Mouse (Mus musculus) midbrain, embryonic 13.5 days (tissue): Measurements from ENCODE around the gene Nfe2. TPM values are rescaled to one million over a fixed set of nuclear protein-coding genes. Genes with fewer than 3 reads are reported as not detected.
"Not testable (repeated sequence)": the region's sequence is repeated elsewhere in the genome, so short reads cannot be mapped to it uniquely, and the experiment has no call there.

Experiments
- ATAC-seq: fragments of 200-750 bp; cut with Nextera tagmentation; 2 replicates; pipeline ENCODE4 v1.8.0; 2017; ENCODE audit warnings: mild to moderate bottlenecking, moderate TSS enrichment, moderate library complexity
- H3K27ac ChIP-seq: fragments of 300-500 bp; sonication (generic); 2 replicates; pipeline ENCODE4 v1.5.1; 2015; ENCODE audit warnings: inconsistent platforms, mild to moderate bottlenecking, moderate library complexity
- H3K27me3 ChIP-seq: fragments of 300-500 bp; sonication (generic); 2 replicates; pipeline ENCODE4 v1.6.1; 2015; ENCODE audit warnings: mild to moderate bottlenecking, inconsistent platforms
- H3K36me3 ChIP-seq: fragments of 300-500 bp; sonication (generic); 2 replicates; pipeline ENCODE4 v1.6.1; 2015; ENCODE audit warnings: mild to moderate bottlenecking, inconsistent platforms
- H3K4me1 ChIP-seq: fragments of 300-500 bp; sonication (generic); replicated peaks from 2 replicates; pipeline ENCODE4 v1.6.1; 2015; ENCODE audit warnings: inconsistent platforms
- H3K4me2 ChIP-seq: fragments of 300-500 bp; sonication (generic); replicated peaks from 2 replicates; pipeline ENCODE4 v1.6.1; 2015; ENCODE audit warnings: moderate library complexity, mild to moderate bottlenecking, inconsistent platforms
- H3K4me3 ChIP-seq: fragments of 300-500 bp; sonication (generic); replicated peaks from 2 replicates; pipeline ENCODE4 v1.5.1; 2015; ENCODE audit warnings: mild to moderate bottlenecking, inconsistent platforms
- H3K9ac ChIP-seq: fragments of 300-500 bp; sonication (generic); replicated peaks from 2 replicates; pipeline ENCODE4 v1.6.1; 2015; ENCODE audit warnings: mild to moderate bottlenecking, inconsistent platforms
- H3K9me3 ChIP-seq: fragments of 300-500 bp; sonication (generic); 2 replicates; pipeline ENCODE4 v1.6.1; 2016; ENCODE audit warnings: mild to moderate bottlenecking, inconsistent platforms
- WGBS: fragments of 180-500 bp; shearing (Covaris S2); methylation state at CpG from one replicate; pipeline ENCODE4 v1.1.7; 2015; 5-methylcytosine and 5-hydroxymethylcytosine counted together
- polyA plus RNA-seq: library from polyadenylated mRNA; unstranded; fragments of >200 nt; fragmentation: Nextera tagmentation; extraction: Ambion mirVana; gene quantifications from 2 replicates; pipeline ENCODE4 v1.2.1, GENCODE M21; 2015

Gene Nfe2
- polyA plus RNA-seq, 1 experiment from 2014 or later = 0.82 TPM

DNA sequence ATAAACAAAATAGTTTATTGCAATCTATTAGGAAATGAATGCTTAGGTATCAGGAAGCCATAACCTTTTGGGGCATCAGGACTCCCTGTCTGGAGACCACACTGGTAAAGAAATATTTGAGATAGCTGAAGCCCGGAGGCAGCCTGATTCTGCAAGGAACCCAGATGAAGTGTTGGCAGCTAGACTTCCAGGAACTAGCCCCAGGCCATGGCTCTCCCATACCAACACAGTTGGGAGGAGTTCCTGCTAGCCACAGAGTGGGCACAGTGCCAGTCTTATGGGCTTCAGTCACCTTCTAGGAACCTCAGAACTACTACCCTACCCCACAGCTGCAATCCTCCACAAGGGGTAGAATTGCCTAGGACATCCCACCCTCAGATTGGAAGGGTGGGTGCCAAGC is 1.8 kb upstream of the Nfe2 start:
- no peak for ATAC-seq
- peaks cover 12% of the 10 kb centered on the region for H3K4me1 ChIP-seq
- no peak overlapping the region for H3K4me2 ChIP-seq
- H3K27me3 ChIP-seq = peaks cover 9% of the 10 kb centered on the region; the same call in 1 of the 2 replicates
- H3K9me3 ChIP-seq = no peaks in the 10 kb centered on the region
- H3K36me3 ChIP-seq = no peaks in the 10 kb centered on the region
- H3K4me3 ChIP-seq = no peak overlapping the region
- H3K9ac ChIP-seq = no peak overlapping the region
- WGBS = 86% methylated on average over 1 of the region's 1 CpGs
- H3K27ac ChIP-seq = no peak overlapping the region

DNA sequence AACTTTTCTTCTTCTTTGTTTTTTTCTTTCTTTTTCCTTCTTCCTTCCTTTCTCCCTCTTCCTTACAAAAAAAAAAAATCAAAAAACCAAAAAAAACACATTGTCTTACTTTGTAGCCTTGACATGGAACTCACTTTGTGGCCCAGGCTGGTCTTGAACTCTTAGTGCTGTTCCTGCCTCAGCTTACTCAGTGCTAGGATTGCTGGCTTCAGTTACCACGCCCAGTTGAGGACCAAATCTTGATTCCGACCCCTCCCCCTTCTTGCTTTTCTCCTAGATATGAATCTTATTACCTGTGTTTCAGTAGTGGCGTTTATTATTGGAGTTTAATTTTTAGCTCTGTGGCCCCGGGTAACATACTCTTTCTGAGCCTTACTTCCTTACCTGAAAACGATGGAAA is 959 bp upstream of the Nfe2 start:
- Histone ChIP-seq H3K9me3 (no peaks in the 10 kb centered on the region), H3K4me1 (peaks cover 16% of the 10 kb centered on the region), H3K4me2 (no peak overlapping the region), H3K4me3 (no peak overlapping the region), H3K27ac (no peak overlapping the region), H3K36me3 (no peaks in the 10 kb centered on the region), H3K27me3 (peaks cover 13% of the 10 kb centered on the region; the same call in 1 of the 2 replicates), H3K9ac (no peak overlapping the region)
- no peak for ATAC-seq
- WGBS = 85% methylated on average over 5 of the region's 5 CpGs

DNA sequence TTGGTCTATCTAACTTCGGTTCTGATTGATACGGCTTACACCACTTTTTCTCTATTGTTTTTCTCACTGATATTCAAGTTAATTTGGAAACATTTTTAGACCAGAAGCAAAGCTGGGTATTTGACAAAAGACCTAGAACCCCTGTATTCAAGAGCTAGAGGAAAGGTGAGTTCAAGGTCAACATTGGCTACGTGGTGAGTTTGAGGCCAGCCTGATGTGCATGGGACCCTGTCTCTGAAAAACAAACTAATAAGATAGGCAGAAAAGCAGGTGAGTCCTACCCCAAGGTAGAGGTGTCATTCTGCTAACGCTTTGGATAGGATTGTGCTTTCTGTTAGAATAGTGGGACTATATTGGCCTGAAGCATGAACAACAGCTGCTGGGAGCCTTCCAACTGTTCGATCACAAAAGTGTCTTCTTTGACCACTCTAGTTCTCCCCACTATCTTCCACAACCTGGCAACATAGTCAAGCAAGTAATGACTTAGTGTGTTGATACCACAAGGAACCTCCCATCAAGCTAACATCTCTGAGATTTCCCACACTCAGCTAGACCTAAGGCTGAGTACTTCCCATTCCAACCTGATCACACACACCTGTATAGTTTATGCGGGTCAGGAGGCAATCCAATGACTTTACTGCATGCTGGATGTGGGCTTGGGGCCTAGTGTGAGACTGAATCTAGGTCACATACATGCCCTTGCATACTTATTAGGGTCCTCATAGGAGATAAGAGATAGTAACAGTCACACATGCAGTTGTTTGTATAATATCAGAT is 1.8 kb downstream of the Nfe2 start:
- no peak overlapping the region for H3K4me2 ChIP-seq
- no peaks in the 10 kb centered on the region for H3K36me3 ChIP-seq
- no peak overlapping the region for H3K27ac ChIP-seq
- H3K9me3 ChIP-seq = no peaks in the 10 kb centered on the region
- H3K27me3 ChIP-seq = peaks cover 13% of the 10 kb centered on the region; the same call in 1 of the 2 replicates
- no peak for ATAC-seq
- H3K4me3 ChIP-seq = no peak overlapping the region
- WGBS = 90% methylated on average over 6 of the region's 6 CpGs
- H3K9ac ChIP-seq = no peak overlapping the region
- H3K4me1 ChIP-seq = peaks cover 16% of the 10 kb centered on the region

DNA sequence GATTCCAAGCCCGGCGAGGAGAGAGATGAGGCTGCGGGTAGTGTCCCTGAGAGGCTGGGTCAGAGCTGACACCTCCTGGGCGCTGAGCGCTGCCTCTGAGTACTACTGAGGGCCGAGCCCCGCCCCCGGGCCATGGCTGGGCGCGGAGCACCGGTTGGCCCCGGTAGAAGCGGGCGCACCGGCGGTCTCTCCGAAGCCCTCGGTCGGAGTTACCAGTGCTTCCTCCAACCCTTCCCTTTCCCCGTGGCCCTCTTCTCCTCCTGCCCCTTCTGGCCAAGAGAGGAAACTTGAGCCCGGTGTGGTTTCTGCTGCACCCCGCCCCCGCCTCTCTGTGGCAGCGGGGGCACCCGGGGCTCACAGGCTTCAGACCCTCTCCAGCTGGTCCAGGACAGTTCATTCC is 3.0 kb downstream of the Nfe2 start:
- H3K27me3 ChIP-seq = peaks cover 13% of the 10 kb centered on the region; the same call in 1 of the 2 replicates
- H3K9ac ChIP-seq = peak overlapping the region; percentile 59
- WGBS = under 1% methylated on average over 25 of the region's 25 CpGs
- H3K36me3 ChIP-seq = no peaks in the 10 kb centered on the region
- ATAC-seq = peak; percentile 80
- no peak overlapping the region for H3K27ac ChIP-seq
- H3K9me3 ChIP-seq = no peaks in the 10 kb centered on the region
- H3K4me1 ChIP-seq = peaks cover 16% of the 10 kb centered on the region
- peak overlapping the region; percentile 38 for H3K4me3 ChIP-seq
- H3K4me2 ChIP-seq = peak overlapping the region; percentile 66

DNA sequence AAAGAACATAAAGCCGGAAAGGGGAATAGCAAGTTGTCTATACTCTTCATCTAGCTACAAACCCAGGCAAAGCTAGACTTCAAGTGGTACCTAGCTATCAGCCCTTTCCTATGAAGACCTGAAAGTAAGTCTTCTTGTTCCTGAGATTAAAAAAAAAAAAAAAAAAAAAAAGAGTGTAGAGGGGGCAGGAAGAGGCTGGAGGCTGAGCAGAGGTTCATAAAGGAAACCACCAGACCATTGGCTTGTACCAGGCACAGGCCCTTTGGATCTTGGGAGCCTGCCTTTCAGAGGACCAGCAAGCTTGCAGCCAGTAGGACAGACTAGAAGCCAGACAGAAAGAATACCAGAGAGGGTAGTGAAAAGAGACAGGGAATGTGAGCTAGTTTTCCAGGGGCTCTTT is 4.9 kb downstream of the Nfe2 start:
- Histone ChIP-seq H3K36me3 (peaks cover 9% of the 10 kb centered on the region), H3K9ac (no peak overlapping the region), H3K27me3 (peaks cover 12% of the 10 kb centered on the region; the same call in 1 of the 2 replicates), H3K9me3 (no peaks in the 10 kb centered on the region), H3K27ac (no peak overlapping the region), H3K4me2 (no peak overlapping the region), H3K4me1 (peaks cover 15% of the 10 kb centered on the region), H3K4me3 (no peak overlapping the region)
- WGBS = 97% methylated on average over 1 of the region's 1 CpGs
- no peak for ATAC-seq

DNA sequence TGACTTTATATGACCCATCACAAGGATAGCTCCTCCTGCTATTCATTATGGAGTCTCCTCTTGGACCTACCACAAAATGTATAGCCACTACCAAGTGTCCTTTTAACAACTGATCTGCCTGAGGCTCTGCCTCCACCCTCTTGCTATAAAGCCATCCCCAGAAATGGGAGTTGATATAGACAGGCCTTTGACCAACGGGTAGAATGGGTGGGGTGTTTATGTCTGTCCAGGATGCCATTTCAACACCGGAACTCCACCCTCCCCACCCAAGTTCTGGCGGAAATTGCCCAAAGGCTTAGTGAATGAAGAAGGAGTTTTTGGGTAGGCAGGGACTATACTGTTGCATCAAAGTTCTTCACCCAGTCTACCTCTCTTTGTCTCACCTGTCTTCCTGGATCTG is 5.5 kb downstream of the Nfe2 start:
- Histone ChIP-seq H3K4me3 (no peak overlapping the region), H3K4me1 (peaks cover 12% of the 10 kb centered on the region), H3K27me3 (peaks cover 7% of the 10 kb centered on the region; the same call in 1 of the 2 replicates), H3K9me3 (no peaks in the 10 kb centered on the region), H3K9ac (no peak overlapping the region), H3K36me3 (peaks cover 16% of the 10 kb centered on the region), H3K4me2 (no peak overlapping the region), H3K27ac (no peak overlapping the region)
- no peak for ATAC-seq
- WGBS = 99% methylated on average over 3 of the region's 3 CpGs

DNA sequence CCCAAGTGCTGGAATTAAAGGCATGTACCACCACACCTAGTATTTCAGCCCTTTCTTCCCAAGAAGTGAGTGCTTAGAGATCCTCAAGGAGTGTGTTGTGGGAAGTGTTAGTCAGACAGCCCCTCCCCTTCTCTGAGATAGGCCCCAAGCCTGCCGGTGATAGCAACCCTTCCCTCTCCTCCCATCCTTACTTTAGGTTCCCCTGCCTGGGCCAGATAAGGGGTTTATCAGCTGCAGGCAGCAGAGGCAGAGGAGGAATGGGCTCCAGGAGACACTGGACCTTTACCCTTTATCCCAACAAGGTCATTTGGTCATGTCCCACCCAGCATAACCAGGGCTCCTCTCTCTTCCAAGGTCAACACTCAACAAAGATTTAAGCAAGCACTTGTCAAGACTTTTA is 6.6 kb downstream of the Nfe2 start:
- H3K4me3 ChIP-seq = no peak overlapping the region
- H3K4me2 ChIP-seq = no peak overlapping the region
- peaks cover 12% of the 10 kb centered on the region for H3K4me1 ChIP-seq
- H3K36me3 ChIP-seq = peaks cover 27% of the 10 kb centered on the region
- no peak for ATAC-seq
- H3K9ac ChIP-seq = no peak overlapping the region
- WGBS = 68% methylated on average over 1 of the region's 1 CpGs
- peaks cover 4% of the 10 kb centered on the region; the same call in 1 of the 2 replicates for H3K27me3 ChIP-seq
- no peaks in the 10 kb centered on the region for H3K9me3 ChIP-seq
- no peak overlapping the region for H3K27ac ChIP-seq

DNA sequence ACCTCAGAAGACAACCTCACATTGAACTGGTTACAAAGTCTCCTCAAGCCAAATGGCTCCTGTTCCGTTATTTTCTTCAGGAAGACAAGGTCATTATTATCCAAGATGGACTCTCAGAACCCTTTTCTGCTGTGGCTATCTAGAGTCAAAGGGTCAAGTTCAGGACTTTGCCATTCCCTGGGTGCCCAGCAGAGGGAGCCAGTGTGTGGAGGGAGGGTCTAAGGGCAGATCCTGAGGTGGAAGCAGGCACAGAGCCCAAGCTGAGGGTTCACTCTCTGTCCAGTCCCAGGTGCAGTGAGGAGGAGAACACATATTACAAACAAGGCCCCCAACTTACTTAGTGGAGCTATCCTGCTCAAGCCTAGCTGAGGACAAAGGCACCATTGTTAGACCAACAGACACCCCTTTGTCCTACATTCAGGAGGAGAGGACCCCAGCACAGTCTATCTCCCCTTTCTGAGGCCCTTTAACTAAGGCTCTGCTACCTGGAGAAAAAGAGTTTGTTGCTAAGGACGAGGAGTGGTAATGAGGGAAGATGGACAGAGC is 7.9 kb downstream of the Nfe2 start:
- ATAC-seq = 0 out of 2 replicates have a peak, but pooled peaks have one; percentile 32
- Histone ChIP-seq H3K4me1 (peaks cover 13% of the 10 kb centered on the region), H3K27ac (no peak overlapping the region), H3K36me3 (peaks cover 38% of the 10 kb centered on the region), H3K27me3 (peaks cover 4% of the 10 kb centered on the region; the same call in 1 of the 2 replicates), H3K9ac (no peak overlapping the region), H3K9me3 (no peaks in the 10 kb centered on the region), H3K4me3 (no peak overlapping the region), H3K4me2 (no peak overlapping the region)
- 35% methylated on average over 2 of the region's 2 CpGs for WGBS

DNA sequence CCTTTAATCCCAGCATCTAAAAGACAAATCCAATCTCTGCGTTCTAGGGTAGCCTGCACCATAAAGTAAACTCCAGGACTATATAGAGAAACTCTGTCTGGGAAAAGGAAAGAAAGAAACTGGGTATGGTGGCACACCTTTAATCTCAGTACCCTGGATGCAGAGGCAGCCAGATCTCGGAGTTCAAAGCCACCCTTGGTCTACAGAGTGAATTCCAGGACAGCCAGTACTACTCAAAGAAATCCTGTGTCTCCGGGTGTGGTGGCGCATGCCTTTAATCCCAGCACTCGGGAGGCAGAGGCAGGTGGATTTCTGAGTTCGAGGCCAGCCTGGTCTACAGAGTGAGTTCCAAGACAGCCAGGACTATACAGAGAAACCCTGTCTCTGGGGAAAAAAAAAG is 8.7 kb downstream of the Nfe2 start:
- not testable (repeated sequence) for H3K27me3 ChIP-seq, H3K9me3 ChIP-seq, H3K4me2 ChIP-seq, H3K27ac ChIP-seq, H3K9ac ChIP-seq, H3K4me3 ChIP-seq
- peaks cover 42% of the 10 kb centered on the region for H3K36me3 ChIP-seq
- 0 out of 2 replicates have a peak, but pooled peaks have one; percentile 5 for ATAC-seq
- 87% methylated on average over 6 of the region's 6 CpGs for WGBS
- H3K4me1 ChIP-seq = peaks cover 10% of the 10 kb centered on the region

DNA sequence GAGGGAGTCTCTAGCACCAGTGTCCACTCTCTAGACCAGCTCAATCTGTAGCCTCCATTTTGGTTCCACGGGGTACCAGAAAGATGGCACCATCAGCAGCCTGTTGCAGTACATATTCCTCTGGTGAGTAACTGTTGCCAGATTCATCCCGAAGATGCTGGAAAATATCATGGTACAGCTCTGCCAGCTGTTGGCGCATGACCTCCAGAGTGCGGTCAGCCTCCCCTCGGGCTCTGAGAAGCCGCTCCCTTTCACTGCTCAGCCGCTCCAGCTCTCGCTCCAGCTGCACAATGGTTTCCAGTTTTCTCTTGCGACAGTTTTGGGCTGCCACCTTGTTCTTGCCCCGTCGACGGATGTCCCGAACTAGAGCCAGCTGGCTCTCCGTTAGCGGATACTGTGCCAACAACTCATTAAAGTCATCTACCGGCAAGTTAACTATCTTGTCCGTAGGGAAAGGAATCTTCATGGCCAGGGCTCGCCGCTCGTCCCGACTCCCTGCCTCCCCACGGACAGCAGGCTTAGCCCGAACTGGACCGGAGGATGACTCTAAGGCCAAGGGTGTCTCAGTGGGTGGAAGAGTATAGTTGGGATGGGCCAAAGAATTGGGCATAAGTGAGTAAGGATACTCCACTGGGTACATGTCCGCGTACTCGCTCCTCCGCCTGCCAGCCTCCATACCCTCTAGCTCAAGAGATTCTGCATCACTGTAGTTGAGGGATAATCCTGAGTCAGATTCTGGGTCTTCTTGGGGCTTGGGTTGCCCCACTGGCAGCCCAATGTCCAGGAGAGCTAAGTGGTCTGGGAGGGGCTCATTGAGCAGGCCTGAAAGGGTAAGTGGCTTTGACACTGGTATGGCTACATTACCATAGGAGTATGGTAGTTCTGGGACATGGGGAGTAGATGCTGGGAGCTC is 9.5 kb downstream of the Nfe2 start:
- H3K27me3 ChIP-seq = no peaks in the 10 kb centered on the region
- no peak overlapping the region for H3K27ac ChIP-seq
- 86% methylated on average over 28 of the region's 28 CpGs for WGBS
- H3K4me2 ChIP-seq = no peak overlapping the region
- H3K4me3 ChIP-seq = no peak overlapping the region
- no peaks in the 10 kb centered on the region for H3K9me3 ChIP-seq
- no peak overlapping the region for H3K9ac ChIP-seq
- peaks cover 46% of the 10 kb centered on the region for H3K36me3 ChIP-seq
- 0 out of 2 replicates have a peak, but pooled peaks have one; percentile 38 for ATAC-seq
- H3K4me1 ChIP-seq = peaks cover 15% of the 10 kb centered on the region

DNA sequence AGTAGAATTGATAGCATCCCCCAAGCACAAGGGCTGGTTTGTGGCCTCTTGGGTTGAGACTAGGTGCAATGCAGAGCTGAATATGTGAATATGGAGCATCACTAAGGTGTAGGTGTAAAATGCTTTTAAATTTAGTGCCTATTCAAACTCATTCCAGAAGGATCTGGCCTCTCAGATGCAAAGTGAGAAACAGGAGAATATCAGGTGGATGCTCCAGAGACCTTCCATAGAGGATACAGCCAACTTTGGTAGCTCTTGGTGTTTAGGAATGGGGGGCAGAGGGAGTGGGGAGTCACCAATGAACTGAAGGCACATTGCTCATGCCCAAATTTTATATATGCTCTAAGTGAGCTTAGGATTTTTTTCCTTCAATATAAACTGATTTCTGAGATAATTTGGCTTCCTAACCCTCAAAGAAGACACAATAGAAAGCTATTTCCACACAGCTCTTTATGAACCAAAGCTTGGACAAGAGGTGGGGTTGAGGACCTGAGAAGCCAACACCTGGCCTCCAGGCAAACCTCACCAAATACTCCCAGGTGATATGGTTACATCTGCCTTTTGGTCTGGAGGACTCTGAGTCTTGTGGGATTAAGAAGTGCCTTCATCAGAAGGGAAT is 10.3 kb downstream of the Nfe2 start:
- H3K9ac ChIP-seq = no peak overlapping the region

More for the DNA sequence above, 10.3 kb downstream of the Nfe2 start:
- Histone ChIP-seq H3K27ac (no peak overlapping the region), H3K9me3 (no peaks in the 10 kb centered on the region), H3K4me1 (peaks cover 23% of the 10 kb centered on the region), H3K4me2 (no peak overlapping the region), H3K27me3 (no peaks in the 10 kb centered on the region), H3K4me3 (no peak overlapping the region), H3K36me3 (peaks cover 54% of the 10 kb centered on the region)
- 0 out of 2 replicates have a peak, but pooled peaks have one; percentile 7 for ATAC-seq
